Mouse (Mus musculus) left cerebral cortex, postnatal 4 days (tissue): ENCODE measurements around the gene Panx2. TPM values are rescaled to one million over a fixed set of nuclear protein-coding genes. Genes with fewer than 3 reads are reported as not detected.
A peak's percentile ranks its signal among the peaks of the same experiment; 100 is the strongest.

Source experiments
- DNase-seq: peaks from one replicate; pipeline ENCODE4 v3.0.0-alpha.2; 2022
- intact Hi-C: fragments of 180-260 bp; cut with DNase I; formaldehyde crosslinking; loops from one replicate; pipeline ENCODE4 v1.15.1; 2025
- total RNA-seq, 2 experiments: library from RNA; stranded (reverse); gene quantifications; 2 replicates each; pipeline ENCODE4 v1.2.3; 2021

Gene Panx2
- total RNA-seq, 2 experiments from 2014 or later, result 52.1 to 60.6 TPM

DNA sequence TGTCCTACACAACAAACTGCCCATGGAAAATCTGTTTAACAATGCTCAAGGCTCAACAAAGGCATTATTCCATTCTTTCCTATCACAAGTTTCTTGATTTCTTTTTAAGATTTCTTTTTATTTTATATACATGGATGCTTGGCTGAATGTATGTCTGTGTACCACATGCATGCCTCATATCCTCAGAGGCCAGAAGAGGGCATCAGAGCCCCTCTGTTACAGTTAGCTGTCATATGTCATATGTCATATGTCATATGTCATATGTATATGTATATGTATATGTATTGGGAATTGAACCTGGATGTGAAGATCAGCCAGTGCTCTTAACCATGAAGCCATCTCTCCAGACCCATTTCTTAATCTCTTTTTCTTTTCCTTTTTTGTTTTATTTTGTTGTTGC lies 58.5 kb downstream of the Panx2 start:
- DNase-seq, result no peak
- intact Hi-C loops, result no loop called here

- intact Hi-C loops, result loop anchor here (10.0 kb wide), 1 partner anchor 82 kb away; no protein-coding TSS in a partner anchor
- DNase-seq, result peak; percentile 95
Observed at GRCm38 (mm10) chr15:89122649-89123366, 63.3 kb downstream of the Panx2 start, which contains the start of gene Tubgcp6. Tubgcp6 (minus strand) TSS chr15:89123112.

Other genes with a start within 250 kb of the Panx2 start
- 10 to 100 TPM; 10.1 to 11.5 TPM for gene Alg12, start 240.4 kb upstream of the Panx2 start, total RNA-seq
- 10 to 100 TPM; 26.2 to 35.6 TPM for gene Creld2, start 240.1 kb upstream of the Panx2 start, total RNA-seq
- 10 to 100 TPM; 44.6 to 49.3 TPM for gene Pim3, start 197.5 kb upstream of the Panx2 start, total RNA-seq
- gene Ttll8, start 105.3 kb upstream of the Panx2 start, total RNA-seq, result 1 to 10 TPM; 1.3 to 1.7 TPM
- gene Mlc1, start 80.7 kb upstream of the Panx2 start, total RNA-seq, result 10 to 100 TPM; 51.6 to 56.9 TPM
- gene Mov10l1, start 76.8 kb upstream of the Panx2 start, total RNA-seq, result under 1 TPM; 0.12 to 0.30 TPM
- gene Trabd, start 15.4 kb downstream of the Panx2 start, total RNA-seq, result 10 to 100 TPM; 27.7 to 28.2 TPM
- 10 to 100 TPM; 24.6 to 25.7 TPM for gene Selenoo, start 29.4 kb downstream of the Panx2 start, total RNA-seq
- 10 to 100 TPM; 36.9 to 42.1 TPM for gene Tubgcp6, start 63.4 kb downstream of the Panx2 start, total RNA-seq
- 10 to 100 TPM; 40.0 to 42.8 TPM for gene Hdac10, start 69.0 kb downstream of the Panx2 start, total RNA-seq
- 1 to 10 TPM; 4.1 to 5.0 TPM for gene Mapk12, start 81.0 kb downstream of the Panx2 start, total RNA-seq
- gene Mapk11, start 89.9 kb downstream of the Panx2 start, total RNA-seq, result 10 to 100 TPM; 34.4 to 36.6 TPM
- 100 to 1,000 TPM; 100 TPM for gene Plxnb2, start 121.1 kb downstream of the Panx2 start, total RNA-seq
- 10 to 100 TPM; 46.6 to 49.4 TPM for gene Dennd6b, start 136.8 kb downstream of the Panx2 start, total RNA-seq
- gene Ppp6r2, start 151.8 kb downstream of the Panx2 start, total RNA-seq, result 100 to 1,000 TPM; 163 to 165 TPM